Mouse (Mus musculus) cerebellum, postnatal 36 days (tissue): ENCODE measurements around the gene Slc11a2.
"Not testable (repeated sequence)": the region's sequence is repeated elsewhere in the genome, so short reads cannot be mapped to it uniquely, and the experiment has no call there.

ENCODE experiments used
- DNase-seq, 2 experiments: peaks; one replicate each; pipeline ENCODE4 v3.0.0; 2021 to 2022; ENCODE audit warnings: mixed read lengths in 2 of 2

Gene Slc11a2

DNA sequence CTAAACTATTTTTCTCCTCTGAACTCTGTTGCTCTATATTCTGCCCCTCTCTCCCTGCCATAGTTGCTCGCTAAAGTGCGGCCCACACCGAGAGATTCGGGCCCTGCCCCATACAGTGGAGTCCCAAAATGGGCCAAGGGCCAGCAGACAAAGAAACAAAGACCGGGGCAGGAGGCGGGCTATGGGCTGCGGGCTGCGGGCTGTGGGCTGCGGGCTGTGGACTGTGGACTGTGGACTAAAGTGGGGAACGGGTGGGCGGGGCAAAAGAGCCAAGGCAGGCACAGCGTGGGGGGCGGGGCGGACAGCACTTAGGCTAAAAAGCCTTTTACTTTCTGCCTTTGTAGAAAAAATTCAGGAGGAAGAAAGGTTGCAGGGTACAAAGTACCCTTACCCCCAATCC lies 78.1 kb downstream of the Slc11a2 start:
- DNase-seq: no peak

DNA sequence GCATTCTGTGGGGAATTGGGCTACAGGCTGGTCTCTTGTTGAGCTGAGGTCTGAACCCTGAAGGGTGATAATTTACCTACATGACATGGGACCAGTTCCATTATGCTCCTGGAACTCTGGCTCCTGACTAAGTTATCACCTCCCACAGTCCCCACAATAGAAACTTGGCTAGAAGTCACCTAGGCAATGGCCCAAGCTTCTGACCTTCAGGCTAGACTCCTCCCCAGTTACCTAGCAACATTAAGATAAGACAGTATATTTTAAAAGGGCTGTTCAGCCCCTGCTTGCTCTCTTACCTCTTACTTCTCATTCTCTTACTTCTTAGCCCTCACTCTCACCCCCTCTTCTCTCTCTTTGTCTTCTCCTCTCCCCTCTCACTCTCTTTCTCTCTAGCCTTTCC lies 79.4 kb downstream of the Slc11a2 start:
- DNase-seq: no peak

DNA sequence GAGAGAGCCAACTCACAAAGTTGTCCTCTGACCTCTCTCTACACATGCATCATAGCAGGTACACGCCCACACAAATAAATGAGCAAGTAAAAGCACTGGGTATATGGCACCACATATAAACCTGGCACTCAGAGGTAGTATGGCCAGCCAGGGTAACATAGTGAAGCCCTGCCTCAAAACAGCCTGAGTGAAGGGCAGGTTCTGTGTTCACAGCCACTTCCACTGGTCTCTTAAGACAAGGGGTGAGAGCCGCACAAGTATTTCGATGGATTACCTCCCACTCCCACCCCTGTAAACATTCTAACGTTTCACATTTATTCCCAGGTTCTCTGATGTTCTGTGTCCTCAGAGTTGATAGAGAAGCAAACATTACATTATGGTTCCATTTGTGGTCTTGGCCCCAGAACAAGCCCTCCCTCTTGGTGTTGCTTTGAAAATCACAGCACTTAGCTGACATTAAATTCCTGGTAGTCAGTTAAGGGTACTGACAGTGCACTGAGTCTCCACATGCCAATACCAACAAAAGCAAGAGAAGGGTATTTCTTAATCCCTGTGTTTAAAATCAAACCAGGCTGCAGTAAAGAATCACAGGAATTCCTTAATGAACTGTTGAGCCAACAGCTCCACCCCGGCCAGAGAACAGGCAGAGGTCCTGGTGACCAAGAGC lies 83.4 kb downstream of the Slc11a2 start:
- DNase-seq: not testable (repeated sequence)
